Mouse (Mus musculus): ENCODE results near the gene Rasgrf1.

The Rasgrf1 gene

DNA sequence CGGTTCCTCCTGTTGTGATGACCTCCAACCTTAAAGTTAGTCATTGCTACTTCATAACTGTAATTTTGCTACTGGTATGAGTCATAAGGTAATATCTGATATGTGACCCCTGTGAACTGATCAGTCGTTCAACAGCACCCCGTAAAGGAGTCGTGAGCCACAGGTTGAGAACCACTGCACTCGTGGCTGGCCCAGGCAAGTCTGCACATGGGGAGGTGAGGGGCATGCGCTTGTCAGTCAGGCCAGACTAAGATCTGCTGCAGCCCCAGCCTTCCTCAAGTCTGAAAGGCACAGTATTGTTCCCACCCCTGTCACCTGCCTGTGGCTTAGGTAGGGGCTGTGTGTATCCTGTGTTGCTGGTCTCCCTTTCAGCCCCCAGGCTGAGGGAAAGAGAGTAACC, 159.1 kb downstream of the Rasgrf1 start:
- TF ChIP-seq GATA4 (IDR thresholded peaks at IDR 0.05; ENCODE audit: insufficient replicate concordance, low read length) = no peak

- TF ChIP-seq GATA4 (IDR thresholded peaks at IDR 0.05; ENCODE audit: insufficient replicate concordance, low read length) = no peak
These were observed 159.8 kb downstream of the Rasgrf1 start for GRCm38 (mm10) chr9:90069485-90069884.

- no peak for TF ChIP-seq GATA4 (IDR thresholded peaks at IDR 0.05; ENCODE audit: insufficient replicate concordance, low read length)
These were observed 160.5 kb downstream of the Rasgrf1 start for GRCm38 (mm10) chr9:90070174-90070573.

GRCm38 (mm10) chr9:90075336-90075735, 165.6 kb downstream of the Rasgrf1 start:
- TF ChIP-seq GATA4 (IDR thresholded peaks at IDR 0.05; ENCODE audit: insufficient replicate concordance, low read length) = no peak

- TF ChIP-seq GATA4 (IDR thresholded peaks at IDR 0.05; ENCODE audit: insufficient replicate concordance, low read length) = no peak
These were observed 166.4 kb downstream of the Rasgrf1 start for GRCm38 (mm10) chr9:90076131-90076530.

All from liver, adult (tissue).